Mouse (Mus musculus): ENCODE results near the gene Lrrc28. TPM values are rescaled to one million over a fixed set of nuclear protein-coding genes. Genes with fewer than 3 reads are reported as not detected.

The Lrrc28 gene
- polyA plus RNA-seq, 2 experiments, result 22.1 to 26.3 TPM

DNA sequence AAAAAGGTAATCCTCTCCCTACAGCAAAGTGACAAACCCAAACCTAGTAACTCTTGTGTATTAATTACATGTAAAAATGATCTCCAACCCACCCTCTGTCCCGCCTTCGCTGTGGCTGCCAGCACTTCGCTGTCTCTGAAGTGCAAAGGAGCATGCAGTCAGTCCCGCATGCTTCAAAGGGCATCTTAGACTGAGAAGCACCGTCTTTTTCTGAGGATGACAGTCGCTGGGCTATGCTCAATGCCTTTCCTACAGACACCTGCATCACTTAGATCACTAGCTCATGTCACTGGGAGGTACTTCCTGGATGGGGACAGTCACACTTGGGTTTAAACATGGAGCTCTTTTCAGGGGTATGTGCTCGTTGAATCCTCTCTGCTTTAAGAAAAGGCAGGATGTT, 133.5 kb downstream of the Lrrc28 start:
- no peak for TF ChIP-seq POLR2A (IDR thresholded peaks at IDR 0.05; ENCODE audit: borderline replicate concordance, extremely low read depth, insufficient read depth, insufficient read length)

GRCm38 (mm10) chr7:67503281-67504010, 141.6 kb downstream of the Lrrc28 start:
- 33% methylated on average over 7 of the region's 7 CpGs for WGBS
- no peak overlapping the region for H3K4me2 ChIP-seq (replicated peaks; ENCODE audit: low read depth, low read length, severe bottlenecking)
- ATAC-seq (ENCODE audit: low FRiP score, low read depth) (no peak), DNase-seq (ENCODE audit: low spot score) (no peak)
- peaks cover 19% of the 10 kb centered on the region for H3K4me1 ChIP-seq (ENCODE audit: control insufficient read depth, insufficient read depth, low read length)
- no peak for TF ChIP-seq POLR2A (IDR thresholded peaks at IDR 0.05; ENCODE audit: borderline replicate concordance, extremely low read depth, insufficient read depth, insufficient read length)
- H3K27ac ChIP-seq (replicated peaks; ENCODE audit: low read depth, low read length), result no peak overlapping the region
- H3K4me3 ChIP-seq (replicated peaks; ENCODE audit: low read length), result no peak overlapping the region
- no peaks in the 10 kb centered on the region for H3K36me3 ChIP-seq (ENCODE audit: control insufficient read depth, insufficient read depth, low read length)
- H3K9ac ChIP-seq (ENCODE audit: low read depth, low read length, severe bottlenecking), result no peak overlapping the region
- no peaks in the 10 kb centered on the region for H3K9me3 ChIP-seq (ENCODE audit: control insufficient read depth, low read length)
- H3K27me3 ChIP-seq (ENCODE audit: control insufficient read depth, insufficient read depth, low read length), result no peaks in the 10 kb centered on the region

More for the DNA sequence above, 133.5 kb downstream of the Lrrc28 start:
- Histone ChIP-seq H3K9ac (ENCODE audit: low read depth, low read length, severe bottlenecking) (no peak overlapping the region), H3K4me3 (replicated peaks; ENCODE audit: low read length) (no peak overlapping the region), H3K27ac (replicated peaks; ENCODE audit: low read depth, low read length) (no peak overlapping the region), H3K36me3 (ENCODE audit: control insufficient read depth, insufficient read depth, low read length) (0 out of 2 replicates have a peak, but pooled peaks cover 2% of the 10 kb centered on the region), H3K4me2 (replicated peaks; ENCODE audit: low read depth, low read length, severe bottlenecking) (no peak overlapping the region), H3K4me1 (ENCODE audit: control insufficient read depth, insufficient read depth, low read length) (no peaks in the 10 kb centered on the region), H3K27me3 (ENCODE audit: control insufficient read depth, insufficient read depth, low read length) (no peaks in the 10 kb centered on the region), H3K9me3 (ENCODE audit: control insufficient read depth, low read length) (no peaks in the 10 kb centered on the region)
- WGBS, result 84% methylated on average over 7 of the region's 7 CpGs
- DNase-seq (ENCODE audit: low spot score) (no peak), ATAC-seq (ENCODE audit: low FRiP score, low read depth) (no peak)

DNA sequence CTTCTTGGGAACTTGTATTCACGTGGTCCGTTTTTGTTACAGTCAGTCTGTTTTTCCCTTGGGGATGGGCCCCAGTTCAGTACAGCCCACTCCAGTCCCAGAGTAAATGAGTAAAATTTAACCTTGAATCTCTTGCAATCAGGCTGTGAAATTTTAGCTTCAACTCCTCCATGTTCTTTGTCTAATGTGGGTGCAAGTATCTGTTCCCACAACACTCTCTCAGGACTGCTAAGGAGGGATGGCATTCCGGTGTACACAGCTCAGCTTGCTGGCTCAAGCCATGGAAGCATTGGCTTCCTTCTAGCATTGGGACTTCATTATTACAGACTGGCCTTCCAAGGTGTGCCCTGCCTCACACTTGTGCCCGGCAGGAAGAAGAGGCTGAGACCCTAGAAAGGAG, 142.4 kb downstream of the Lrrc28 start:
- Histone ChIP-seq H3K27me3 (ENCODE audit: control insufficient read depth, insufficient read depth, low read length) (no peaks in the 10 kb centered on the region), H3K4me1 (ENCODE audit: control insufficient read depth, insufficient read depth, low read length) (peaks cover 19% of the 10 kb centered on the region), H3K36me3 (ENCODE audit: control insufficient read depth, insufficient read depth, low read length) (no peaks in the 10 kb centered on the region), H3K4me2 (replicated peaks; ENCODE audit: low read depth, low read length, severe bottlenecking) (no peak overlapping the region), H3K9me3 (ENCODE audit: control insufficient read depth, low read length) (no peaks in the 10 kb centered on the region), H3K9ac (ENCODE audit: low read depth, low read length, severe bottlenecking) (no peak overlapping the region), H3K4me3 (replicated peaks; ENCODE audit: low read length) (no peak overlapping the region), H3K27ac (replicated peaks; ENCODE audit: low read depth, low read length) (no peak overlapping the region)
- DNase-seq (ENCODE audit: low spot score) (no peak), ATAC-seq (ENCODE audit: low FRiP score, low read depth) (no peak)
- no peak for TF ChIP-seq POLR2A (IDR thresholded peaks at IDR 0.05; ENCODE audit: borderline replicate concordance, extremely low read depth, insufficient read depth, insufficient read length)
- WGBS, result 57% methylated on average over 4 of the region's 4 CpGs

DNA sequence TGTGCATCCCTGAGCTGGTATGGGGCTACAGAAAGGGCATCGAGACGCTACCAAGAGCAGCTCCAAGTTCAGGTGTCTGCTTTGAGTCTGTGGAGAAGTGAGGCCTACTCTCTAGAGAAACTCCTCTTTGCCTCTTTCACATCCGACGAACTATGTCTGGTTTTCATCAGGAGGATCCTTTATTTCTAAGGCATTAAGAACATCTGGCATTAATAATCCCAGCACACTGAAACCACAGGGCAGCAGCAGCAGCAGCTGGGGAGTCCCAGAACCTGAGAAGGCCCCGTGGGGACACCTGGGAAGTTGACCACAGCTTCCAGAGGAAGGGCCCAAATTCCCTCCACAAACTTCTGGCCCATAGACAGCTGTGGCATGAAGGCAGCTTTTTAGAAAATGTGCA, 144.2 kb downstream of the Lrrc28 start:
- Histone ChIP-seq H3K9me3 (ENCODE audit: control insufficient read depth, low read length) (no peaks in the 10 kb centered on the region), H3K36me3 (ENCODE audit: control insufficient read depth, insufficient read depth, low read length) (no peaks in the 10 kb centered on the region), H3K4me2 (replicated peaks; ENCODE audit: low read depth, low read length, severe bottlenecking) (no peak overlapping the region), H3K9ac (ENCODE audit: low read depth, low read length, severe bottlenecking) (no peak overlapping the region), H3K4me3 (replicated peaks; ENCODE audit: low read length) (no peak overlapping the region), H3K27ac (replicated peaks; ENCODE audit: low read depth, low read length) (no peak overlapping the region), H3K27me3 (ENCODE audit: control insufficient read depth, insufficient read depth, low read length) (no peaks in the 10 kb centered on the region), H3K4me1 (ENCODE audit: control insufficient read depth, insufficient read depth, low read length) (peaks cover 19% of the 10 kb centered on the region)
- WGBS, result 24% methylated on average over 5 of the region's 5 CpGs
- peak; percentile 53; the same call in 1 of the 2 replicates for ATAC-seq (ENCODE audit: low FRiP score, low read depth)
- DNase-seq (ENCODE audit: low spot score), result peak; percentile 63
- TF ChIP-seq POLR2A (IDR thresholded peaks at IDR 0.05; ENCODE audit: borderline replicate concordance, extremely low read depth, insufficient read depth, insufficient read length), result no peak

DNA sequence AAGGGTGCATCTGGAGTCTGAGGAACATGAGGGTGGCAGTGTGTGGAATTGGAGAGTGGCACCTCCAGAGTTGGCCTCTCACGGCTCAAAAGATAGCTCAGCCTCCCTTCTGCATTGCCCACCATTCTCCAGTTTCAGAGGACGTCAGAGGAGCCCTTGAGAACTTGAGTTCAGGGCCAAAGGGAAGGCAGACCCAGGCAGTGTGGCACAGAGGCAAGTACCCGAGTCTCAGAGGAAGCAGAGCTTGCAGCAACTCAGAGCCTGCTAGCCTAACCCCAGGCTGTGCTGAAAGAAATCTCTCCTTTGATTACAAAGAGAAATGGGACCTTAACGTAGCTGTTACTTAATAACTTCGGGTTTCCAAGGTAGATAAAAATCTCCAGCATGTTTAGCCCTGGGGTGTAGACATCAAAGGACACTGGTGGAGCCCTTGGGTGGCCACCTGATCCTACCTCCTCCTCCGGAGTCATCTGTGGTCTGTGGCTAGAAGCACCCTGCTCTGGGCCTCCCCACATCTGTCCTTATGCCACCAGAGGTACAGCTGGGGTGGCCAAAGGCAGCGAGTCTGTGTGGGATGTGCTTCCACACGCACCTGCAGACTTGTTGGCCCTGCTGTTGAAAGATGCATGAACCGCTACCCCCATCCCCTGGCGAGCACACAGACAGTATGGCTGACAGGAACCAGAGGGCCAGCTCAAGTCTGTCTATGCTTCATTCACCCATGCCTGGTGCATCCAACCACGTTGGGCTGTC, 144.8 kb downstream of the Lrrc28 start:
- WGBS, result 35% methylated on average over 11 of the region's 11 CpGs
- DNase-seq (ENCODE audit: low spot score) (no peak), ATAC-seq (ENCODE audit: low FRiP score, low read depth) (no peak)
- Histone ChIP-seq H3K4me2 (replicated peaks; ENCODE audit: low read depth, low read length, severe bottlenecking) (no peak overlapping the region), H3K27ac (replicated peaks; ENCODE audit: low read depth, low read length) (no peak overlapping the region), H3K36me3 (ENCODE audit: control insufficient read depth, insufficient read depth, low read length) (no peaks in the 10 kb centered on the region), H3K9ac (ENCODE audit: low read depth, low read length, severe bottlenecking) (no peak overlapping the region), H3K27me3 (ENCODE audit: control insufficient read depth, insufficient read depth, low read length) (no peaks in the 10 kb centered on the region), H3K9me3 (ENCODE audit: control insufficient read depth, low read length) (no peaks in the 10 kb centered on the region), H3K4me3 (replicated peaks; ENCODE audit: low read length) (no peak overlapping the region), H3K4me1 (ENCODE audit: control insufficient read depth, insufficient read depth, low read length) (peaks cover 19% of the 10 kb centered on the region)
- TF ChIP-seq POLR2A (IDR thresholded peaks at IDR 0.05; ENCODE audit: borderline replicate concordance, extremely low read depth, insufficient read depth, insufficient read length), result no peak

Measured in limb, embryonic 14.5 days (tissue).